ENCODE assay signal across 8 mouse cellular contexts in genomic region chr17:26781610-26782043, GRCm38 (mm10). TPM values are rescaled to one million over a fixed set of nuclear protein-coding genes. Genes with fewer than 3 reads are reported as not detected.
DNase-seq lines count a peak whose midpoint lies in the region; ATAC-seq and TF ChIP-seq lines count a peak whose summit lies in the region.

No protein-coding gene starts in this region.

- DNase-seq in heart, adult 11 months = peak; percentile 79
- no peak for DNase-seq in heart, adult 8-10 months (ENCODE audit: low spot score)
- DNase-seq in urinary bladder, postnatal 4 days (ENCODE audit: low spot score in 2 of 2) = no peak
- no peak for DNase-seq in left cerebral cortex, postnatal 36 days (ENCODE audit: low spot score in 2 of 2)
- DNase-seq in right cerebral cortex, postnatal 14 days = no peak

- intact Hi-C loops in left cerebral cortex, postnatal 36 days (cut with DNase I) = loop anchor here (5.0 kb wide), 1 partner anchor 106 kb away; no protein-coding TSS in a partner anchor

- H3K27ac ChIP-seq in cortical plate, adult 2 months (ENCODE audit: insufficient read depth, low read length) = no peak overlapping the region
- peak overlapping the region; percentile 98 for H3K27ac ChIP-seq in intestine, embryonic 16.5 days (ENCODE audit: low read length)
- no peak overlapping the region for H3K27ac ChIP-seq in macrophage

- no peaks in the 10 kb centered on the region for H3K27me3 ChIP-seq in intestine, embryonic 16.5 days (replicated peaks; ENCODE audit: control insufficient read depth, insufficient read depth, low read length)

- H3K9me3 ChIP-seq in intestine, embryonic 16.5 days (ENCODE audit: control insufficient read depth, low read length) = no peaks in the 10 kb centered on the region

- H3K9ac ChIP-seq in intestine, embryonic 16.5 days (ENCODE audit: low read depth, low read length) = peak overlapping the region; percentile 89

- 15% methylated on average over 5 of the region's 5 CpGs for WGBS in intestine, embryonic 16.5 days
- WGBS in macrophage (ENCODE audit: missing documents) = 13% methylated on average over 5 of the region's 5 CpGs

- peaks cover 2% of the 10 kb centered on the region; the same call in 1 of the 2 replicates for H3K4me1 ChIP-seq in cortical plate, adult 2 months (ENCODE audit: control insufficient read depth, insufficient read depth, low read length)
- peaks cover 9% of the 10 kb centered on the region for H3K4me1 ChIP-seq in intestine, embryonic 16.5 days (ENCODE audit: control insufficient read depth, insufficient read depth, low read length)

- TF ChIP-seq CTCF in cortical plate, adult 2 months (IDR thresholded peaks at IDR 0.05; ENCODE audit: extremely low read depth, insufficient read depth, low read length) = no peak

- peak; percentile 91 for ATAC-seq in intestine, embryonic 16.5 days

- TF ChIP-seq POLR2A in cortical plate, adult 2 months (IDR thresholded peaks at IDR 0.05; ENCODE audit: extremely low read depth, insufficient read depth, low read length) = no peak

- H3K79me2 ChIP-seq in macrophage (ENCODE audit: inconsistent target) = peaks cover 3% of the 10 kb centered on the region; the same call in 1 of the 2 replicates

- H3K4me3 ChIP-seq in cortical plate, adult 2 months (ENCODE audit: insufficient read depth, low read length) = peak overlapping the region; percentile 58
- peak overlapping the region; percentile 81 for H3K4me3 ChIP-seq in intestine, embryonic 16.5 days (ENCODE audit: low read length)
- H3K4me3 ChIP-seq in macrophage (ENCODE audit: inconsistent target) = peak overlapping the region; percentile 96

- peaks cover 8% of the 10 kb centered on the region for H3K36me3 ChIP-seq in intestine, embryonic 16.5 days (ENCODE audit: control insufficient read depth, insufficient read depth, low read length)
- peaks cover 27% of the 10 kb centered on the region; the same call in 1 of the 2 replicates for H3K36me3 ChIP-seq in macrophage (ENCODE audit: inconsistent target)

- H3K4me2 ChIP-seq in intestine, embryonic 16.5 days (ENCODE audit: low read depth, low read length) = peak overlapping the region; percentile 85

RNA-seq across cellular contexts. Expression of gene Bnip1, which starts 0.8 kb away (rescaled TPM):
- 10 to 100 TPM; 25.0 to 32.1 (median 29.9) TPM for total RNA-seq in heart, adult 8-10 months (2022)
- polyA plus RNA-seq in cortical plate, adult 2 months (2012; rRNA removed) = 40.3 and 42.8 TPM in 2 replicates
- polyA plus RNA-seq in intestine, embryonic 16.5 days (2015; fragmentation: Nextera tagmentation; extraction: Ambion mirVana) = 47.6 and 52.0 TPM in 2 replicates
- total RNA-seq in macrophage (2018; cell fraction: chromatin; rRNA removed) = 10 to 100 TPM; 15.5 to 73.1 (median 41.3) TPM
- total RNA-seq in macrophage (2018; cell fraction: cytosol; rRNA removed) = 10 to 100 TPM; 10.8 to 23.1 (median 19.2) TPM
- 10 to 100 TPM; 12.6 to 43.7 (median 24.9) TPM for total RNA-seq in macrophage (2018; cell fraction: nucleus; rRNA removed)
- 14.5 to 27.0 TPM (median 16.7 TPM) in 3 replicates for polyA plus RNA-seq in macrophage (2018)
- total RNA-seq in left cerebral cortex, postnatal 36 days (2021) = 10 to 100 TPM; 33.9 to 34.8 TPM
